Mouse (Mus musculus): ENCODE results near the gene Gpr34. TPM values are rescaled to one million over a fixed set of nuclear protein-coding genes. Genes with fewer than 3 reads are reported as not detected.
A peak's percentile ranks its signal among the peaks of the same experiment; 100 is the strongest.

Gpr34 gene
- 0.27 and 0.43 TPM in 2 replicates for polyA plus RNA-seq (2012; rRNA removed)

DNA sequence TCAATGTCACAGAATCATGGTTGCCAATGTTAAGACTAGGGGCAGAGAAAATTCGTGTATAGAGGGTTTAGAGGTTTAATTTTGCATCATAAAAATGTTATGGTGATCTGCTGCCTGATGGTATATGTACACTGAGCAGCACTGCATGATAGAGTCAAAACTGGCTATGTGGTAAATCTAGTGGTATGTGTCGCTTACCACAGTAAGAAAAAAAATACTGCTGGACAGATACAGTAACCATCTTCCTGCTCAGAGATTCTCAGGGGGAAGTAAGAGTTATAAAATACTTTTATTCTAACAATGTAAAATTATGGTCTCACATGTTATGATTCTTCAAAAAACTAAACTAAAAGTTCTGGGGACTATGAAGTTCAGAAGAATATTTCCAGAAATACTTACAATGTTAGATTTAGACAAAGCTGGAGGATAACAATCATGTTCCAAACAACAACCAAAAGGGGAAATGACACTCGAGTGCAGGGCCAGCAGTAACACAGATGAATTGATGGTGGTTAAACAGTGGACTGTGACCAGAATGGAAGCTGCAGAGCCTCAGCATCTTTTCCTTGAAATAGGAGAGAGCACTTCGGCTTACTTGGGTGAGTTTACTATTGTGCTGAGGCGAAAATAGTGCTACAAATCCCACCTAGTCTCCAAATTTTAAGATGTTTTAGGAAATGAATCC lies at the start of gene Gpr34:
Gene Gpr34 (plus strand): TSS at position 491 of the 685 bp plus-strand sequence.
- Histone ChIP-seq H3K27me3 (ENCODE audit: control insufficient read depth, insufficient read depth, low read length) (no peaks in the 10 kb centered on the region), H3K4me1 (replicated peaks; ENCODE audit: control insufficient read depth, insufficient read depth, low read length) (peaks cover 3% of the 10 kb centered on the region), H3K27ac (ENCODE audit: control insufficient read depth, insufficient read depth, low read length) (no peak within 1 kb of the TSS), H3K4me3 (ENCODE audit: control insufficient read depth, insufficient read depth, low read length) (no peak within 1 kb of the TSS), H3K36me3 (ENCODE audit: control insufficient read depth, insufficient read depth, low read length) (no peaks in the 10 kb centered on the region)
- 31% methylated on average over 5 of the region's 5 CpGs for WGBS
- TF ChIP-seq POLR2A (IDR thresholded peaks at IDR 0.05; ENCODE audit: control insufficient read depth, extremely low read depth, insufficient read depth, low read length, poor library complexity) = no peak
- TF ChIP-seq CTCF (IDR thresholded peaks at IDR 0.05; ENCODE audit: borderline replicate concordance, control insufficient read depth, extremely low read depth, insufficient read depth, low read length, poor library complexity) = no peak
- DNase-seq = no peak

DNA sequence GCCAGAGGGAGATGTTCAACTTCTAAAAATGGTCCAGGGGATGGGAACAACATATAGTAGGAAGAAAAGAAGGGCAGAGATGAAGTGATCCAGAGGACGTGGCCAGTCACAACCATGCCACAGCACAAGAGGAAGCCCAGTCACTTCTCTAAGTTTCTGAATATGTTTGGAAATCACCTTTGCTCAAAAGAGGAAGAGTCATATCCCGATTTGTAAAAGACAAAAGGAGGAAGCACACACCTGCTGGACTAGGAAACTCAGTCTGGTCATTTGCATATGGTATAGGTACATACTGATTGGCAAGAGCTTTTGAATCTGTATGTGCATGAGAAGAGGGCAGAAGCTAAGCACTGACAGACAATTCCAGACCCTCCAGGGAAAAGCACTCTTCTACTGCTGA lies 32.5 kb upstream of the Gpr34 start:
- DNase-seq = no peak
- Histone ChIP-seq H3K4me1 (replicated peaks; ENCODE audit: control insufficient read depth, insufficient read depth, low read length) (peaks cover 2% of the 10 kb centered on the region; the same call in 1 of the 2 replicates), H3K27ac (ENCODE audit: control insufficient read depth, insufficient read depth, low read length) (no peak overlapping the region), H3K27me3 (ENCODE audit: control insufficient read depth, insufficient read depth, low read length) (no peaks in the 10 kb centered on the region), H3K4me3 (ENCODE audit: control insufficient read depth, insufficient read depth, low read length) (no peak overlapping the region), H3K36me3 (ENCODE audit: control insufficient read depth, insufficient read depth, low read length) (no peaks in the 10 kb centered on the region)
- 41% methylated on average over 2 of the region's 2 CpGs for WGBS
- TF ChIP-seq CTCF (IDR thresholded peaks at IDR 0.05; ENCODE audit: borderline replicate concordance, control insufficient read depth, extremely low read depth, insufficient read depth, low read length, poor library complexity) (no peak), POLR2A (IDR thresholded peaks at IDR 0.05; ENCODE audit: control insufficient read depth, extremely low read depth, insufficient read depth, low read length, poor library complexity) (no peak)

DNA sequence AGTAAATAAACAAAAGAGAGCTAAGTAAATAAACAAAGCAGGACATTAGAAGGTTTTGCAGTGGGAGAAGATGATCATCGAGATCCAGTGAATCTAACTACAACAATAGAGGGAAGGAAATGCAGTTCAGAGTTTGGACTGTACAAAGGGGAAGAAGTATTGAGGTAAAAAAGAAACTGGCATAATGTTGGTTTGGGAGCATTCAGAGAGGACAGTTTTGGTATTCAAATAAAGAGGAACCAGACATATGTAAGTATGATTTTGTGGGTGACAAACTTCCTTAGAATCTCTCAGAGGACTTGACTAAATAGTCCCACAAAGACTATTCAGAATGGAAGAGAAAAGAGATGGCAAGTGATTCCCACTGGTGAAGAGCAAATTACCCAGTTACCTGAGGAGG lies 31.9 kb upstream of the Gpr34 start:
- 0% methylated on average over 1 of the region's 1 CpGs for WGBS
- H3K27ac ChIP-seq (ENCODE audit: control insufficient read depth, insufficient read depth, low read length) = no peak overlapping the region

GRCm38 (mm10) chrX:13606741-13607140 lies 25.1 kb upstream of the Gpr34 start:
- Histone ChIP-seq H3K4me3 (ENCODE audit: control insufficient read depth, insufficient read depth, low read length) (no peak overlapping the region), H3K27me3 (ENCODE audit: control insufficient read depth, insufficient read depth, low read length) (no peaks in the 10 kb centered on the region), H3K36me3 (ENCODE audit: control insufficient read depth, insufficient read depth, low read length) (no peaks in the 10 kb centered on the region), H3K27ac (ENCODE audit: control insufficient read depth, insufficient read depth, low read length) (no peak overlapping the region), H3K4me1 (replicated peaks; ENCODE audit: control insufficient read depth, insufficient read depth, low read length) (no peaks in the 10 kb centered on the region; the same call in 1 of the 2 replicates)
- TF ChIP-seq POLR2A (IDR thresholded peaks at IDR 0.05; ENCODE audit: control insufficient read depth, extremely low read depth, insufficient read depth, low read length, poor library complexity) (no peak), CTCF (IDR thresholded peaks at IDR 0.05; ENCODE audit: borderline replicate concordance, control insufficient read depth, extremely low read depth, insufficient read depth, low read length, poor library complexity) (no peak)
- no peak for DNase-seq
- WGBS = 53% methylated on average over 3 of the region's 3 CpGs

More for the DNA sequence above, 31.9 kb upstream of the Gpr34 start:
- no peak for DNase-seq
- TF ChIP-seq CTCF (IDR thresholded peaks at IDR 0.05; ENCODE audit: borderline replicate concordance, control insufficient read depth, extremely low read depth, insufficient read depth, low read length, poor library complexity) (no peak), POLR2A (IDR thresholded peaks at IDR 0.05; ENCODE audit: control insufficient read depth, extremely low read depth, insufficient read depth, low read length, poor library complexity) (no peak)
- H3K36me3 ChIP-seq (ENCODE audit: control insufficient read depth, insufficient read depth, low read length) = no peaks in the 10 kb centered on the region
- H3K4me3 ChIP-seq (ENCODE audit: control insufficient read depth, insufficient read depth, low read length) = no peak overlapping the region
- H3K4me1 ChIP-seq (replicated peaks; ENCODE audit: control insufficient read depth, insufficient read depth, low read length) = peaks cover 2% of the 10 kb centered on the region; the same call in 1 of the 2 replicates
- no peaks in the 10 kb centered on the region for H3K27me3 ChIP-seq (ENCODE audit: control insufficient read depth, insufficient read depth, low read length)

GRCm38 (mm10) chrX:13607752-13608151 lies 24.1 kb upstream of the Gpr34 start:
- no peak for TF ChIP-seq CTCF (IDR thresholded peaks at IDR 0.05; ENCODE audit: borderline replicate concordance, control insufficient read depth, extremely low read depth, insufficient read depth, low read length, poor library complexity)
- no peak for TF ChIP-seq POLR2A (IDR thresholded peaks at IDR 0.05; ENCODE audit: control insufficient read depth, extremely low read depth, insufficient read depth, low read length, poor library complexity)
- H3K4me1 ChIP-seq (replicated peaks; ENCODE audit: control insufficient read depth, insufficient read depth, low read length) = no peaks in the 10 kb centered on the region; the same call in 1 of the 2 replicates
- H3K36me3 ChIP-seq (ENCODE audit: control insufficient read depth, insufficient read depth, low read length) = no peaks in the 10 kb centered on the region
- 27% methylated on average over 3 of the region's 3 CpGs for WGBS
- peak; percentile 7 for DNase-seq
- no peak overlapping the region for H3K4me3 ChIP-seq (ENCODE audit: control insufficient read depth, insufficient read depth, low read length)
- H3K27me3 ChIP-seq (ENCODE audit: control insufficient read depth, insufficient read depth, low read length) = no peaks in the 10 kb centered on the region
- H3K27ac ChIP-seq (ENCODE audit: control insufficient read depth, insufficient read depth, low read length) = no peak overlapping the region

- Histone ChIP-seq H3K4me3 (ENCODE audit: control insufficient read depth, insufficient read depth, low read length) (no peak overlapping the region), H3K27me3 (ENCODE audit: control insufficient read depth, insufficient read depth, low read length) (no peaks in the 10 kb centered on the region), H3K36me3 (ENCODE audit: control insufficient read depth, insufficient read depth, low read length) (no peaks in the 10 kb centered on the region), H3K4me1 (replicated peaks; ENCODE audit: control insufficient read depth, insufficient read depth, low read length) (no peaks in the 10 kb centered on the region; the same call in 1 of the 2 replicates), H3K27ac (ENCODE audit: control insufficient read depth, insufficient read depth, low read length) (no peak overlapping the region)
- 95% methylated on average over 5 of the region's 5 CpGs for WGBS
- DNase-seq = no peak
- no peak for TF ChIP-seq CTCF (IDR thresholded peaks at IDR 0.05; ENCODE audit: borderline replicate concordance, control insufficient read depth, extremely low read depth, insufficient read depth, low read length, poor library complexity)
- no peak for TF ChIP-seq POLR2A (IDR thresholded peaks at IDR 0.05; ENCODE audit: control insufficient read depth, extremely low read depth, insufficient read depth, low read length, poor library complexity)
Measured at GRCm38 (mm10) chrX:13611114-13611513, 20.8 kb upstream of the Gpr34 start.

All from thymus, adult 2 months (tissue).